Mouse (Mus musculus) cortical plate, adult 2 months (tissue): ENCODE data around the gene Cenpf.

Experiments used
- CTCF ChIP-seq: fragments of 200-500 bp; IDR thresholded peaks from 2 replicates; pipeline ENCODE4 v1.5.1; 2011; ENCODE audit warnings: mild to moderate bottlenecking, control low read depth, low read length; ENCODE audit not compliant: insufficient read depth; ENCODE audit errors: extremely low read depth
- POLR2A ChIP-seq: fragments of 200-500 bp; IDR thresholded peaks from 2 replicates; pipeline ENCODE4 v1.6.1; 2011; ENCODE audit warnings: mild to moderate bottlenecking, low read length, control low read depth; ENCODE audit not compliant: insufficient read depth; ENCODE audit errors: extremely low read depth

GRCm38 (mm10) chr1:189698416-189698815 is 10.5 kb upstream of the Cenpf start:
- TF ChIP-seq CTCF (no peak), POLR2A (no peak)
